Mouse (Mus musculus) activated CD4-positive, CD25-positive, alpha-beta regulatory T cell (primary cell): ENCODE results near the gene Smim5. TPM values are rescaled to one million over a fixed set of nuclear protein-coding genes. Genes with fewer than 3 reads are reported as not detected.

ENCODE experiments used
- polyA plus RNA-seq, 2 experiments: library from polyadenylated mRNA; unstranded; fragments of 100-300 nt; shearing (Covaris generic); gene quantifications; one replicate each; pipeline ENCODE4 v1.2.1; 2017

Smim5 gene
- under 1 TPM in 1 of 2 experiments, not detected in 1; 0.16 TPM for polyA plus RNA-seq

GRCm38 (mm10) chr11:115899486-115900266 lies at the start of gene Smim5:
Gene Smim5 (plus strand): TSS chr11:115899966.

GRCm38 (mm10) chr11:115858354-115858753 lies 41.4 kb upstream of the Smim5 start, which contains the start of gene Myo15b:
Gene Myo15b (plus strand): TSS chr11:115858406.

GRCm38 (mm10) chr11:115911632-115912376 lies 12.0 kb downstream of the Smim5 start, which contains the start of gene Smim6:
Gene Smim6 (plus strand): TSS chr11:115912017.

GRCm38 (mm10) chr11:115933108-115933746 lies 33.5 kb downstream of the Smim5 start, which contains the start of the genes Sap30bp and Recql5:
Gene Sap30bp (plus strand): TSS chr11:115933282.
Gene Recql5 (minus strand): TSS chr11:115933477.

Other genes with a start within 250 kb of the Smim5 start
- 100 to 1,000 TPM; 167 to 275 TPM for gene Grb2, start 191.4 kb upstream of the Smim5 start, polyA plus RNA-seq
- gene Tmem94, start 134.5 kb upstream of the Smim5 start, polyA plus RNA-seq, result 10 to 100 TPM; 16.2 to 19.3 TPM
- gene Caskin2, start 86.3 kb upstream of the Smim5 start, polyA plus RNA-seq, result 1 to 10 TPM; 1.5 to 2.7 TPM
- 10 to 100 TPM; 26.4 to 33.1 TPM for gene Tsen54, start 85.2 kb upstream of the Smim5 start, polyA plus RNA-seq
- gene Llgl2, start 75.9 kb upstream of the Smim5 start, polyA plus RNA-seq, result 10 to 100 TPM; 25.4 to 26.7 TPM
- under 1 TPM in 1 of 2 experiments, not detected in 1; 0.21 TPM for gene Myo15b, start 41.6 kb upstream of the Smim5 start, polyA plus RNA-seq
- gene Smim6, start 12.1 kb downstream of the Smim5 start, polyA plus RNA-seq, result 1 to 10 TPM; 1.1 to 1.3 TPM
- gene Sap30bp, start 33.3 kb downstream of the Smim5 start, polyA plus RNA-seq, result 10 to 100 TPM; 28.7 to 33.7 TPM
- gene Recql5, start 33.5 kb downstream of the Smim5 start, polyA plus RNA-seq, result 10 to 100 TPM; 11.2 to 20.0 TPM
- gene Itgb4, start 74.7 kb downstream of the Smim5 start, polyA plus RNA-seq, result under 1 TPM; 0.10 to 0.16 TPM
- 10 to 100 TPM; 30.5 to 58.2 TPM for gene Galk1, start 112.8 kb downstream of the Smim5 start, polyA plus RNA-seq
- 1,000 to 10,000 TPM; 1,433 to 1,590 TPM for gene H3f3b, start 128.0 kb downstream of the Smim5 start, polyA plus RNA-seq
- gene Unk, start 130.4 kb downstream of the Smim5 start, polyA plus RNA-seq, result 10 to 100 TPM; 23.8 to 28.6 TPM
- gene Unc13d, start 178.0 kb downstream of the Smim5 start, polyA plus RNA-seq, result 100 to 1,000 TPM in 1 of 2 experiments, 10 to 100 TPM in 1; 95.7 to 157 TPM
- 100 to 1,000 TPM; 141 to 173 TPM for gene Wbp2, start 187.0 kb downstream of the Smim5 start, polyA plus RNA-seq
- gene Trim47, start 227.2 kb downstream of the Smim5 start, polyA plus RNA-seq, result 1 to 10 TPM in 1 of 2 experiments, under 1 TPM in 1; 0.42 to 1.0 TPM
- gene Trim65, start 231.2 kb downstream of the Smim5 start, polyA plus RNA-seq, result 10 to 100 TPM in 1 of 2 experiments, 1 to 10 TPM in 1; 7.6 to 11.0 TPM
- gene Mrpl38, start 238.9 kb downstream of the Smim5 start, polyA plus RNA-seq, result 10 to 100 TPM; 27.1 to 45.9 TPM